Mouse (Mus musculus): ENCODE measurements around the gene Olfr788.

DNA sequence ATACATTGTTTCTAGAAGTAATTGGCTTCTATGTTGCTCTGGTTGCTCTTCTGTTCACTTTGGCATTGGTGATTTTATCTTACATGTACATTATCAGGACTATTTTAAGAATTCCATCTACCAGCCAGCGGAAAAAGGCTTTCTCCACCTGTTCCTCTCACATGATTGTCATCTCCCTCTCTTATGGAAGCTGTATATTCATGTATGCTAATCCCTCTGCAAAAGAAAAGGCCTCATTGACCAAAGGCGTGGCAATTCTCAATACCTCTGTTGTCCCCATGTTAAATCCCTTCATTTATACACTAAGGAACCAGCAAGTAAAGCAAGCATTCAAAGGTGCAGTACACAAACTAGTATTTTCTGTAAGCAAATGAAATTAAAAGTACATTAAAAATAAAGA, 2.5 kb downstream of the Olfr788 start:
- TF ChIP-seq POLR2A (IDR thresholded peaks at IDR 0.05; ENCODE audit: insufficient read length, low read depth) (no peak), TCF12 (IDR thresholded peaks at IDR 0.05; ENCODE audit: insufficient read depth, poor library complexity, severe bottlenecking) (no peak)
